Mouse (Mus musculus): ENCODE measurements around the gene Auts2. TPM values are rescaled to one million over a fixed set of nuclear protein-coding genes. Genes with fewer than 3 reads are reported as not detected.

Gene Auts2
- polyA plus RNA-seq, 1 experiment, result 0.01 TPM

- H3K4me1 ChIP-seq (ENCODE audit: control insufficient read depth), result no peaks in the 10 kb centered on the region
- H3K27me3 ChIP-seq (ENCODE audit: control insufficient read depth), result no peaks in the 10 kb centered on the region
- H3K4me3 ChIP-seq (replicated peaks), result no peak overlapping the region
- TF ChIP-seq TAL1 (IDR thresholded peaks at IDR 0.05; ENCODE audit: low read length), result no peak
- TF ChIP-seq GATA1 (IDR thresholded peaks at IDR 0.05; ENCODE audit: low read length), result no peak
- no peaks in the 10 kb centered on the region for H3K9me3 ChIP-seq (ENCODE audit: control insufficient read depth, low read length)
- H3K36me3 ChIP-seq (ENCODE audit: control insufficient read depth), result no peaks in the 10 kb centered on the region
Measured at GRCm38 (mm10) chr5:132184395-132185095, 358.6 kb downstream of the Auts2 start.

- TF ChIP-seq TAL1 (IDR thresholded peaks at IDR 0.05; ENCODE audit: low read length), result no peak
- no peak for TF ChIP-seq GATA1 (IDR thresholded peaks at IDR 0.05; ENCODE audit: low read length)
- Histone ChIP-seq H3K4me1 (ENCODE audit: control insufficient read depth) (no peaks in the 10 kb centered on the region), H3K4me3 (replicated peaks) (no peak overlapping the region), H3K9me3 (ENCODE audit: control insufficient read depth, low read length) (no peaks in the 10 kb centered on the region), H3K36me3 (ENCODE audit: control insufficient read depth) (no peaks in the 10 kb centered on the region), H3K27me3 (ENCODE audit: control insufficient read depth) (no peaks in the 10 kb centered on the region)
Measured at GRCm38 (mm10) chr5:132182077-132182476, 361.1 kb downstream of the Auts2 start.

GRCm38 (mm10) chr5:132170010-132170409, 373.1 kb downstream of the Auts2 start:
- Histone ChIP-seq H3K9me3 (ENCODE audit: control insufficient read depth, low read length) (no peaks in the 10 kb centered on the region), H3K36me3 (ENCODE audit: control insufficient read depth) (no peaks in the 10 kb centered on the region), H3K27me3 (ENCODE audit: control insufficient read depth) (no peaks in the 10 kb centered on the region), H3K4me3 (replicated peaks) (no peak overlapping the region), H3K4me1 (ENCODE audit: control insufficient read depth) (no peaks in the 10 kb centered on the region)
- TF ChIP-seq TAL1 (IDR thresholded peaks at IDR 0.05; ENCODE audit: low read length), result no peak

GRCm38 (mm10) chr5:132168805-132169204, 374.3 kb downstream of the Auts2 start:
- no peak overlapping the region for H3K4me3 ChIP-seq (replicated peaks)
- TF ChIP-seq GATA1 (IDR thresholded peaks at IDR 0.05; ENCODE audit: low read length), result no peak
- TF ChIP-seq TAL1 (IDR thresholded peaks at IDR 0.05; ENCODE audit: low read length), result no peak
- H3K4me1 ChIP-seq (ENCODE audit: control insufficient read depth), result no peaks in the 10 kb centered on the region

GRCm38 (mm10) chr5:132168224-132168623, 374.9 kb downstream of the Auts2 start:
- Histone ChIP-seq H3K9me3 (ENCODE audit: control insufficient read depth, low read length) (no peaks in the 10 kb centered on the region), H3K4me1 (ENCODE audit: control insufficient read depth) (no peaks in the 10 kb centered on the region), H3K36me3 (ENCODE audit: control insufficient read depth) (no peaks in the 10 kb centered on the region), H3K4me3 (replicated peaks) (no peak overlapping the region), H3K27me3 (ENCODE audit: control insufficient read depth) (no peaks in the 10 kb centered on the region)
- TF ChIP-seq TAL1 (IDR thresholded peaks at IDR 0.05; ENCODE audit: low read length), result no peak
- no peak for TF ChIP-seq GATA1 (IDR thresholded peaks at IDR 0.05; ENCODE audit: low read length)

More at GRCm38 (mm10) chr5:132168805-132169204, 374.3 kb downstream of the Auts2 start:
- no peaks in the 10 kb centered on the region for H3K9me3 ChIP-seq (ENCODE audit: control insufficient read depth, low read length)
- no peaks in the 10 kb centered on the region for H3K36me3 ChIP-seq (ENCODE audit: control insufficient read depth)
- no peaks in the 10 kb centered on the region for H3K27me3 ChIP-seq (ENCODE audit: control insufficient read depth)

GRCm38 (mm10) chr5:132166559-132166958, 376.6 kb downstream of the Auts2 start:
- Histone ChIP-seq H3K27me3 (ENCODE audit: control insufficient read depth) (no peaks in the 10 kb centered on the region), H3K4me3 (replicated peaks) (no peak overlapping the region), H3K4me1 (ENCODE audit: control insufficient read depth) (no peaks in the 10 kb centered on the region), H3K9me3 (ENCODE audit: control insufficient read depth, low read length) (no peaks in the 10 kb centered on the region), H3K36me3 (ENCODE audit: control insufficient read depth) (no peaks in the 10 kb centered on the region)
- TF ChIP-seq GATA1 (IDR thresholded peaks at IDR 0.05; ENCODE audit: low read length) (no peak), TAL1 (IDR thresholded peaks at IDR 0.05; ENCODE audit: low read length) (no peak)

DNA sequence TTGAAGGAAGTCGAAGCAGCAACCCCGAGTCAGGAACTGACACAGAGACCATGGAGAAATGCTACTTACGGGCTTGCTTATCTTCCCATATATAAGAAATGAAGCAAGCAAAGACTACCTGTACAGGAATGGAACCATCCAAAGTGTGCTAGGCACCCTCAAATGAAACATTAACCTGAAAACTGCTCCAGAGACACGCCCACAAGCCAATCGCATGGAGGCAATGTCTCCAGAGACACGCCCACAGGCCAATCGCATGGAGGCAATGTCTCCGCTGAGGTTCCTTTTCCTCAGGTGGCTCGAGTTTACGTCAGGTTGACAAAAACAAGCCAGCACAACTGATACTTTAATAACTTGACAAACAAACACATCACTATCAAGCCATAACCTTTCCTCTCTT, 379.2 kb downstream of the Auts2 start:
- Histone ChIP-seq H3K4me3 (replicated peaks) (no peak overlapping the region), H3K4me1 (ENCODE audit: control insufficient read depth) (no peaks in the 10 kb centered on the region), H3K9me3 (ENCODE audit: control insufficient read depth, low read length) (no peaks in the 10 kb centered on the region), H3K36me3 (ENCODE audit: control insufficient read depth) (no peaks in the 10 kb centered on the region), H3K27me3 (ENCODE audit: control insufficient read depth) (no peaks in the 10 kb centered on the region)
- TF ChIP-seq GATA1 (IDR thresholded peaks at IDR 0.05; ENCODE audit: low read length) (no peak), TAL1 (IDR thresholded peaks at IDR 0.05; ENCODE audit: low read length) (no peak)

GRCm38 (mm10) chr5:132162206-132162533, 381.0 kb downstream of the Auts2 start:
- no peaks in the 10 kb centered on the region for H3K4me1 ChIP-seq (ENCODE audit: control insufficient read depth)
- TF ChIP-seq TAL1 (IDR thresholded peaks at IDR 0.05; ENCODE audit: low read length), result no peak
- no peak for TF ChIP-seq GATA1 (IDR thresholded peaks at IDR 0.05; ENCODE audit: low read length)
- H3K36me3 ChIP-seq (ENCODE audit: control insufficient read depth), result no peaks in the 10 kb centered on the region
- H3K27me3 ChIP-seq (ENCODE audit: control insufficient read depth), result no peaks in the 10 kb centered on the region
- H3K4me3 ChIP-seq (replicated peaks), result no peak overlapping the region
- H3K9me3 ChIP-seq (ENCODE audit: control insufficient read depth, low read length), result no peaks in the 10 kb centered on the region

- Histone ChIP-seq H3K9me3 (ENCODE audit: control insufficient read depth, low read length) (no peaks in the 10 kb centered on the region), H3K27me3 (ENCODE audit: control insufficient read depth) (no peaks in the 10 kb centered on the region), H3K4me1 (ENCODE audit: control insufficient read depth) (no peaks in the 10 kb centered on the region), H3K36me3 (ENCODE audit: control insufficient read depth) (no peaks in the 10 kb centered on the region), H3K4me3 (replicated peaks) (no peak overlapping the region)
- TF ChIP-seq GATA1 (IDR thresholded peaks at IDR 0.05; ENCODE audit: low read length) (no peak), TAL1 (IDR thresholded peaks at IDR 0.05; ENCODE audit: low read length) (no peak)
Measured at GRCm38 (mm10) chr5:132161338-132162205, 381.6 kb downstream of the Auts2 start.
